Mouse (Mus musculus) stomach, postnatal 0 days (tissue): ENCODE measurements around the gene Cav2.

Source experiments
- CTCF ChIP-seq: IDR thresholded peaks from 2 replicates; pipeline ENCODE4 v1.5.1; 2016; ENCODE audit warnings: antibody characterized with exemption, low read depth, mild to moderate bottlenecking, moderate library complexity
- EP300 ChIP-seq: optimal IDR thresholded peaks from 2 replicates; pipeline ENCODE3; 2016; ENCODE audit warnings: antibody characterized with exemption

DNA sequence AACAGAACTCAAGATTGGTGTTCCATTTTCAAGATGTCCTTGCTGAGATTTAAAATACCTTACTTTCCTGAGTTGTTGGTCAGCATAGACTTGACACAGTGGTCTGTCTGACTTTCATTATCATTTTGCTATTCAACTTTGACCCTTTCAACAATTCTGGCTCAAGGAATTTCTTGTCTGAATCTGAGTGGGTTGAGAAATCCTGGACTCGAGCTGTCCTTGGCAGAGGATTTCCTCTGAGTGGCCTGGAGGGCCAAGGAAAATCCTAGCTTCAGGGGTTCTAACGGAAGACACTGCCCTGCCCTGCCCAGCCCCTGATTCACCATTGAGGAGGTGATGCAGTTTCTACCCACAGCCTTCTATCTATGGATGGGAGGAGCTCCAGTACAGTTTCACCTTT lies 27.7 kb downstream of the Cav2 start:
- no peak for TF ChIP-seq CTCF
- TF ChIP-seq EP300 = no peak
